Mouse (Mus musculus) left cerebral cortex, postnatal 25 days (tissue): ENCODE data around the gene Klf3. TPM values are rescaled to one million over a fixed set of nuclear protein-coding genes. Genes with fewer than 3 reads are reported as not detected.
"Not testable (repeated sequence)": the region's sequence is repeated elsewhere in the genome, so short reads cannot be mapped to it uniquely, and the experiment has no call there.

Experiments
- DNase-seq, 2 experiments: peaks; one replicate each; pipeline ENCODE4 v3.0.0; 2022; ENCODE audit warnings: low spot score in 2 of 2, mixed read lengths in 1 of 2
- intact Hi-C: fragments of 180-260 bp; cut with DNase I; formaldehyde crosslinking; loops from one replicate; pipeline ENCODE4 v1.15.1; 2025
- total RNA-seq, 2 experiments: library from RNA; stranded (reverse); gene quantifications; 2 replicates each; pipeline ENCODE4 v1.2.3; 2021

Klf3 gene
- total RNA-seq, 2 experiments from 2014 or later: 25.2 to 26.3 TPM

DNA sequence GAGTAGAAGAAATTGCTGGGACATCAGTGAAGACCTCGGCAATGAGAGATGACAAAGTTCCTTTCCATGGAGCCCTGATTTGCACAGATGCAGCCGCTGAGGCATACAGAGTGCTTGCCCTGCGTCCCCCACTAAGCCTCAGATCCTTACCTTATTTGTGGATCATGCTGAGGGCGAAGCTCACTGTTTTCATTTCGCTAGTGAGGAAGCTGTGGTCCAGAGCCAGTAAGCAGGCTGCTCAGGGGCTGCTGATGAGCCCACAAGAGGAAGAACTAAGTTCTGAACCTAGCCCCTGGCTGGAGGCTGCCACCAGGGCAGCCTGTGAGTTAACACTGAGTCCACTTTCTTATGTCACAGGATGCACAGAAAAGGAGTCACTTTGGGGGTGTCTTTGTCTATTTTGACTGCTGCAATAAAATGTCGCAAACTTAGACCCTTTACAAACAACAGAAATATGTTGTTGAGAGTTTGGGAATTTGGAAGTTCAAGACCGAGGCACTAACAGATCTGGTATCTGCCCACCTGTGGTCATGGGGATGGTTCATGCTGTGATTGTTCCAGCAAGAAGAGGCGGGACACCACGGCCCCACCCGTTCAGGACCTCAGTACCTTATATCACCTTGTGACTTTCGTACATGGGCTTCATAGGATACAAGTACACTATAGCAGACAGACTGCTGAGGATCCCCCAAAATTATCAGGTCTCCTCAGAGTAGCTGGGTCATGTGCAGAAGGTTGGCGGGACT, 62.2 kb downstream of the Klf3 start:
- DNase-seq: no peak

DNA sequence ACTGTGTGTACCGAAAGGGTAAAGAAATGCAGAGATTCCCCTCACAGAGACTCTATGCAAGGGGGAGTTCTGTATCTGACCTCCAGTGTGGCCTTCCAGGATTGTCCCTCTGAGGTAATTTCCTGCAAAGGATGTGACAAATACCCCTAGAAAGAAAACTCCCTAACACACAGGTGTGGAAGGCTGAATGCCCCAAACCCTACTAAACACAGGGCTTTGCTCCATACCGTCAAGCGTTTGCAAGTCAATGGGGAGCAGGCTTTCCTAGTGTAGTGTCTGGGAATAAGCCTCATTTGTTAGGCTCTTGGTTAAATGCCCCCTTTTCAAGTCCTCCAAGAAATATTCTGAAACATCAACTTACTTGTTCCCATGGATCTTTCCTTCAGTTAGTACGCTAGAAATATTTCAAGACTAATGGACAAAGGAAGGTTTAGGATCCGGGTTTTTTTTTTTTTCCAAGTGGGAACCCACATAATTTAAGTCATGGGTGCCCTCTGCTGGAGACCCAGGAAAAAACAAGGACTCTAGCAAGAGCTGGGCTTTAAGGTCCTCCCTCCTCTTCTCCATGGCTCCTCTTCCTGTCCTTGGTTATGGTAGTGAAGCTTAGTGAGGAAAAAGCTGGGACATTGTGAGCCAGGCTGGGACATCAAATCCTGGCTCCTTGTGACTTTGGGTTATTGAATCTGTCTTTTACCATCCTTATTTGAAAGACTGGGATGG, 63.3 kb downstream of the Klf3 start:
- DNase-seq: peak; percentile 79 to 86
- intact Hi-C loops: loop anchor here (1.0 to 2.0 kb wide), 3 partner anchors 361 to 578 kb away; no protein-coding TSS in a partner anchor

More for the DNA sequence above, 62.2 kb downstream of the Klf3 start:
- intact Hi-C loops: no loop called here

DNA sequence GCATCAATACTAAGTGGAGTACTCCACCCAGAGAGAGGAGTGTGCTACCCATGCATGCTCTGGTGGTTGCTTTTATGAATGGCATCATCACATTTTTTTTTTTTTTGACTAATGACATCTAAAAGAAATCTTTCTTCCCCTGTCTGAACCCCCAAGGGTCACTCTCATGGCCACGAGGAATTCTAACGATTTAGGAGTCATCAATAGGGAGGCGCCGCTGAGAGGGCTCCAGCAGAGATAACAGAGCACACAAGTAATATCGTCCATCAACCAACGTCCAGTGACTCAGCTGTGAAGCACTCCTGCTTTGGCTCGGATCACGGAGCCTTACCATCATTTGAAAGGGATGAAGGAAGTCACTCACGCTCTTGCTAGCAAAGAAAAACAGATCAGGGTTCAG, 63.9 kb downstream of the Klf3 start:
- intact Hi-C loops: loop anchor here (2.0 kb wide), 2 partner anchors 484 to 578 kb away; no protein-coding TSS in a partner anchor
- DNase-seq: no peak

DNA sequence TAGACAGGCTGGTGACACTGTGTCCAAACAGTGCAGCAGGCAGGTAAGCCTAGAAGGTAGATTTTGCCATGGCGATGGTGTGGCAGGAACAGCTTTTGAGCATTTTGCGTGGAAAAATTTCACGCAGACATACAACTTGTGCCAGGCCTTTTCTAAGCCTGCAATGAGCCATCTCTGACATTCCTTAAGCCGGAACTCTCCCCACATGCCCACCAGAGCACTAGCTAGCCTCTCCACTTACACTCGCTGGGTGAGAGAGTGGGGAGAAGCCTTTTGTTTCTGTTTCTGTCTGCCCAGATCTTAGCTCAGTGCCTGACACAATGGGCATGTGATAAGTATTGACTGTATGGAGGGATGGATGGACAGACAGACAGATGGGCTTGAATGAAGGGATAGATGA, 64.4 kb downstream of the Klf3 start:
- intact Hi-C loops: loop anchor here (2.0 kb wide), 2 partner anchors 485 to 579 kb away; no protein-coding TSS in a partner anchor
- DNase-seq: no peak

DNA sequence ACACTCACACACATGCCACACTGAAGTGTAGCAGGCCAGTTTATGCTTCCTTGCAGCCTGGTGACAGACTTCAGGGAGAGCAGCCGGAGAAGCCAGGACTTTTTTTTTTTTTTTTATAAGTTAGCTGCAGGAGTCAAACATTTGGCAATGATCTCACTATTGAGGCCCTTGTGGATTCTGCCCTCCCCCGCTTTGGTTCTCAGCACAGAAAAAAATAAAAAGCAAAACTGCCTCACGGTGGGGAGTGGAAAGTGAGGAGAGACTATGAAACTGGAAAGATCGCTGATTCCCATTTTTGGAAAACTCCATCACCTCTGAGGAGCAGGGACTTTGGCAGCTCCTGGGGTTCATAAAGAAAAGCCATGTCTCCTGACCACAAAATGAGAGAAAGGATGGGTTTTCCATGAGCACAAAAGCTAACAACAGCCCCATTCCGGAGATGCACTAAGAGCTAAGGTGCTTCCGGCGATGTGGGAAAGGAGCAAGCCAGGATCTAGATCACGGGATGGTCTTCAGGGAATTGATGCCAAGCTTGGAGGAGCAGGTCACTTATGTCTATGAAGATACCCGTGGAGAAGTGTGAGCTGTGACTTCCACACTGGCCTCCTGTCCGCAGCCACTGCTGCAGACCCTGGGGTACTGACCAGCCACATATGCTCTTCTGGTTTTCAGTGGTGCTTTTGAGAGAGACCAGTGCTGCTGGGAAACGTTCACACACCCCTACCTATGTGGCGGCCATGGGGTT, 73.1 kb downstream of the Klf3 start:
- intact Hi-C loops: no loop called here
- DNase-seq: peak in 1 of 2 experiments; percentile 24

DNA sequence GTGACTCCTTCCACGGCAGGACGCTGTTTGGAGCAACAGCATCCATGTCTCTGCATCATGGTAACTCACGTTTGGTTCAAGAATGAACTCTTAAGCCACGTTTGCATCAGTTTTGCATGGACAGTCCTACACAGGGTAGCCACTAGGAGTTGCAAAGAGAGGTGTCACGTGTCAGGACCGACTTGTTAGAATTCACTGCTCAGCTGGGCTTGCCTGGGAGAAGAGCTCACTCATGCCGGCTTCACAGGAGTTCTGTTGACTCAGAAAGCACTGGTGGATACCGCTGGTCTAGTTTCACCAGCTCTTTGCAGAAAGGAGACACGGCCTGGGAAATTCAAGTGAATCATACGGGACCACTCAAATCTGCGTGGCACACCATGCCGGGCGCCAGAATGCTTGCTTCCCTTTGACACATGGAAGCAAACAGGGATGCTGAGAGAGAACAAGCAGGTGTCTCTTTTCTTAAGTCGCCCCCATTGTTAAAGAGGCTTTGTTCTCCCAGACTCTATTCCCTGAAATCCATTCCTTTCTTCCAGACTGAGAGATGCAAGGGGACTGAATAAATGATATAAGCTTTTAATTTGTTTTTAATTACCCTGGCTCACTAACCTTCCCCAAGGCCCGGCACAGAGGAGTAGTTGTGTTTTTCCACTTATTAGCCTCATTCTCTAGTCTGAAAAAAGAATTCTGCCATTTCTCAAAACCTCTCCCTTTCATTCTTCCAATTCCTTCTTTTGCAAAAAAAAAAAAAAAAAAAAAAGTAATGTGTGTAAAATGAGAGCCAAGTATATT, 74.2 kb downstream of the Klf3 start:
- DNase-seq: no peak
- intact Hi-C loops: loop anchor here (1.0 kb wide), 1 partner anchor 46 kb away; no protein-coding TSS in a partner anchor

DNA sequence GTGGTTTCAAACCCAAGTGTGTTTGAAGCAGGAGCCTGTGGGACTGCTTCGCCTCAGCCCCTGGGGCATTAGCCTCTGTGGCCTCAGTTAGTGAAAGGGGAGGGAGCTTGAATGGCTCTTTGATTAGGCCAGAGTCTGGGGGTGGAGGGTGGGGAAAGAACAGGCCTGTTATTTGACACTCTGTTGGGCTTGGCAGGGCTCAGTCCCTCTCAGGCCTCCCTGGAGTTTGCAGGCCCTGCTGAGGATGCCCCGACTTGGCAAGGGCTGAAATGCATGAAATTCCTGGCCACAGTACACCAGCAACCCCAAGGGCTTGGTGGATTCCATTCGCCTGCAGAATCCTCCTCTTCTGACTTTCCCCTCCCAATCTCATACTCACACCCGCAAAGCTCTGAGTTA, 74.8 kb downstream of the Klf3 start:
- DNase-seq: peak in 1 of 2 experiments; percentile 53
- intact Hi-C loops: loop anchor here (1.0 kb wide), 1 partner anchor 47 kb away; no protein-coding TSS in a partner anchor

DNA sequence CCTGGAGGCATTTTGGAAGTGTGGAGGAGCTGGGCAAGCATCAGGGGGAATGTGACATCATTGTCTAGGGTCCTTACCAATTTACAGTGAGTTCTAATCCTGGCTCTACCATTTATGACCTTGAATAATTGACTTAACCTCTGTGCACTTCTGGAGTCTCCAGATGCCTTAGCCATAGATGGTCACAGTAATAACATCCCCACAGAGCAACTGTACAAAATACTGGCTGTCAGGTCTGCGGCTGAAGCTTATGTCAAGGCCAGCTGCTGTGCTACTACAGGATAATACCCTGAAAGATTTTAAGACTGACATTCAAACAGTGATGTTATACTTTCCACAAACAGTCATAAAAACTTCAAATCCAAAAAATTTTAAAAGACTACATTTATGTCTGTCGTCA, 75.3 kb downstream of the Klf3 start:
- no peak for DNase-seq

DNA sequence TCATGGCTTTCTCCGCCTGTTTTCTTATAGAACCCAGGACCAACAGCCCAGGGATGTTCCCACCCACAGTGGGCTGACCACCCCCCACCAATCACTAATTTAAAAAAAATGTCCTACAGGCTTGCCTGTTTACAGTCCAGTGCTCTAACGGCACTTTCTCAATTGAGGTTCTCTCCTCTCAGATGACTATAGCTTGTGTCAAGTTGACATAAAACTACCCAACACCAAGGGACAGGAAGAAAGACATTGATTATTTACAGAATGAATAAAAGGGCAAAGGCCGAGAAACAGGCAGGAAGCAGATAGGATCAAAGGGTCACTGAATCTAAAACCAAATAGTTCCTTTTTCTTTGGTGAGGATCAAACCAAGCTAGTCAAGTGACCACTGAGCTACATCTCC, 76.1 kb downstream of the Klf3 start:
- DNase-seq: no peak
- intact Hi-C loops: no loop called here

More for the DNA sequence above, 75.3 kb downstream of the Klf3 start:
- intact Hi-C loops: loop anchor here (1.0 kb wide), 1 partner anchor 47 kb away; no protein-coding TSS in a partner anchor

DNA sequence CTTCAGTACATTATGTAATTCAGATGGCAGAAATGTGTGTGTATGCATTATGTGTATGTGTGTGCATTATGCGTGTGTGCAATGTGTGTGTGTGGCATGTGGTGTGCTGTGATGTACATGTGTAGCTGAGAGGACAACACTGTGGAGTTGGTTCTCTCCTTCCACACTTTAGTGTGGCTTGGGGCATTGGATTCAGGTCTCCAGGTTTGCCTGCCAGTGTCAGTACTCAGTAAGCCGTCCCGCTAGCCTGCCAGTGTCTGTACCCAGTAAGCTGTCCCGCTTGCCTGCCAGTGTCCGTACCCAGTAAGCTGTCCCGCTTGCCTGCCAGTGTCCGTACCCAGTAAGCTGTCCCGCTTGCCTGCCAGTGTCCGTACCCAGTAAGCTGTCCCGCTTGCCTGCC, 78.4 kb downstream of the Klf3 start:
- DNase-seq: not testable (repeated sequence)
- intact Hi-C loops: loop anchor here (10.0 kb wide), 3 partner anchors 83 to 363 kb away; partner anchors contain the start of gene Tlr6

DNA sequence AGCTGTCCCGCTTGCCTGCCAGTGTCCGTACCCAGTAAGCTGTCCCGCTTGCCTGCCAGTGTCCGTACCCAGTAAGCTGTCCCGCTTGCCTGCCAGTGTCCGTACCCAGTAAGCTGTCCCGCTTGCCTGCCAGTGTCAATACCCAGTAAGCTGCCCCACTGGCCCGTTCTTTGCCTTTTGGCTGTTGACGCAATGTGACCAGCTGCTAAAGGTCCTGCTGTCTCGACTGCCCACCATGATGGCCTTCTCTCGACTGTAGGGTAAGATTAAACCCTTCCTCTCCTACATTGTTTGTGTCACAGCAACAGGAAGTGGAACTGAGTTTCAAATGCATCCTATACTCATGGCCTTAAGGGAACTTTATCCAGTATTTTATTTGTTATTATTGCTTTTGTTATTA, 78.8 kb downstream of the Klf3 start:
- intact Hi-C loops: loop anchor here (10.0 kb wide), 3 partner anchors 83 to 363 kb away; partner anchors contain the start of gene Tlr6
- DNase-seq: not testable (repeated sequence)

Other genes with a start within 250 kb of the Klf3 start
- gene Tlr1, start 130.2 kb downstream of the Klf3 start, total RNA-seq: under 1 TPM; 0.39 to 0.46 TPM
- gene Tlr6, start 156.7 kb downstream of the Klf3 start, total RNA-seq: 1 to 10 TPM in 1 of 2 experiments, under 1 TPM in 1; 0.62 to 1.2 TPM
- gene Fam114a1, start 166.7 kb downstream of the Klf3 start, total RNA-seq: 1 to 10 TPM; 5.0 to 6.1 TPM